Mouse (Mus musculus): ENCODE results near the gene Mmp12. TPM values are rescaled to one million over a fixed set of nuclear protein-coding genes. Genes with fewer than 3 reads are reported as not detected.

The Mmp12 gene
- polyA plus RNA-seq, 1 experiment from 2014 or later = not detected

Other genes starting within 250 kb of the Mmp12 start
- gene Dync2h1, start 159.9 kb upstream of the Mmp12 start, polyA plus RNA-seq (2015; fragmentation: Nextera tagmentation; extraction: Ambion mirVana) = 23.1 and 23.3 TPM in 2 replicates
- gene Dcun1d5, start 159.9 kb upstream of the Mmp12 start, polyA plus RNA-seq (2015; fragmentation: Nextera tagmentation; extraction: Ambion mirVana) = 120 and 133 TPM in 2 replicates
- gene Mmp13, start 71.9 kb upstream of the Mmp12 start, polyA plus RNA-seq (2015; fragmentation: Nextera tagmentation; extraction: Ambion mirVana) = 0.32 TPM in 1 of 2 replicates, not detected in the other
- gene Mmp1b, start 43.7 kb downstream of the Mmp12 start, polyA plus RNA-seq (2015; fragmentation: Nextera tagmentation; extraction: Ambion mirVana) = not detected in 2 replicates
- gene Mmp3, start 101.4 kb downstream of the Mmp12 start, polyA plus RNA-seq (2015; fragmentation: Nextera tagmentation; extraction: Ambion mirVana) = not detected in 2 replicates
- not detected in 2 replicates for gene Mmp10, start 158.0 kb downstream of the Mmp12 start, polyA plus RNA-seq (2015; fragmentation: Nextera tagmentation; extraction: Ambion mirVana)
- gene Mmp8, start 214.1 kb downstream of the Mmp12 start, polyA plus RNA-seq (2015; fragmentation: Nextera tagmentation; extraction: Ambion mirVana) = 0.20 TPM in 1 of 2 replicates, not detected in the other
- gene Mmp27, start 227.0 kb downstream of the Mmp12 start, polyA plus RNA-seq (2015; fragmentation: Nextera tagmentation; extraction: Ambion mirVana) = not detected in 2 replicates